Mouse (Mus musculus) adrenal gland, adult 8-10 months (tissue): Measurements from ENCODE around the gene Osgin1. TPM values are rescaled to one million over a fixed set of nuclear protein-coding genes. Genes with fewer than 3 reads are reported as not detected.

Experiments
- DNase-seq: peaks from one replicate; pipeline ENCODE4 v3.0.0; 2022
- total RNA-seq, 4 experiments: library from RNA; stranded (reverse); gene quantifications; 2 replicates each; pipeline ENCODE4 v1.2.4; 2022

The Osgin1 gene
- total RNA-seq, 4 experiments from 2014 or later: 77.7 to 149 (median 123) TPM

- no peak for DNase-seq
Measured at GRCm38 (mm10) chr8:119424199-119424733, 9.7 kb upstream of the Osgin1 start.

GRCm38 (mm10) chr8:119424740-119425139 is 9.2 kb upstream of the Osgin1 start:
- DNase-seq: no peak

DNA sequence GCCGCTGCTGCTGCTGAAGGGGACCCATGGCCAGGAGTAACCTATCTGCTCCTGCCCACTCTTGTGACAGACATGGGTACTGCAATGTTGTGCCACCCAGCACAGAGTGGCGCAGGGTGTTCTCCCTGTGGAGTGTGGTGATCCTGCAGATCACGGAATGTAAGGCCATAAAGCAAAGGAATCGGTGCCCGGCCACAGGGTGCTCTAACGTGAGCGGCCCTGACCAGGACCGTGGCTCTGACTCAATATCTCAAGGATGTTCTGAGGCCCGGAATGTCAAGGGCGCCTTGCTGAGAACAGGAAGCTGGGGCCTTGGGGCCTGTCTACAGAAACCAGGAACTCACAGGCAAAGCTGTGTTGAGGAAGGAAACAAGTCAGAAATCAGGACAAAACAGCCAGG is 8.4 kb upstream of the Osgin1 start:
- peak; percentile 94 for DNase-seq

DNA sequence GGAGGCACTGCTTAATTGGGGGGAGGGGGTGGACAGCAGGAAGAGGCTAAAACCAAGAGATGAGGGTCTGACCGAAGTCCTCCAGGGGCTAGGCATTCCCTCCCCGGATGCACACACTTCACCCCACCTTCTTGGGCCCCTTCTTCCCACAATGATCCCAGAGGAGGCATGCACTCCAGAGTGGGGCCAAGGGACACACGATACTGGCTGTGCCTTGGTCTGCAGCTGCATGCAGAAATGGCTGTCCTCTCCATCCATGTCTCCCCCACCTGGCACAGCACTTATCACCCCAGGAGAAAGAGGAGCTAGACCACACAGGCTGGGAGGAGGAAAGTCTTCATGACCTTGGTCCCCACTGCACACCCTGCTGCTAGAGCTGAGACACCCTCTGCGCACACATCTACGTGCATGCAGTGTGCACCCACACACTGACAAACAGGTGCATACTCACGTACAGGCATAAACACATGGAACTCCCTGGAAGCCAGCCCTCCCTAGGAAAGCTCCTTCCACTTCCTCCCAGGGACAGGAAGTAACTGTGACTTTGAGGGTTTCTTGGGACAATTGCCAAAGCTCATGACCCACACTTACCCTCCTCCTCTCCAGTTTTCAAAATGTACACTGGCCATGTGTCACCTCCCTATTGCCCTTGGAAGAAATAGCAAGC is 7.7 kb upstream of the Osgin1 start:
- DNase-seq: no peak

DNA sequence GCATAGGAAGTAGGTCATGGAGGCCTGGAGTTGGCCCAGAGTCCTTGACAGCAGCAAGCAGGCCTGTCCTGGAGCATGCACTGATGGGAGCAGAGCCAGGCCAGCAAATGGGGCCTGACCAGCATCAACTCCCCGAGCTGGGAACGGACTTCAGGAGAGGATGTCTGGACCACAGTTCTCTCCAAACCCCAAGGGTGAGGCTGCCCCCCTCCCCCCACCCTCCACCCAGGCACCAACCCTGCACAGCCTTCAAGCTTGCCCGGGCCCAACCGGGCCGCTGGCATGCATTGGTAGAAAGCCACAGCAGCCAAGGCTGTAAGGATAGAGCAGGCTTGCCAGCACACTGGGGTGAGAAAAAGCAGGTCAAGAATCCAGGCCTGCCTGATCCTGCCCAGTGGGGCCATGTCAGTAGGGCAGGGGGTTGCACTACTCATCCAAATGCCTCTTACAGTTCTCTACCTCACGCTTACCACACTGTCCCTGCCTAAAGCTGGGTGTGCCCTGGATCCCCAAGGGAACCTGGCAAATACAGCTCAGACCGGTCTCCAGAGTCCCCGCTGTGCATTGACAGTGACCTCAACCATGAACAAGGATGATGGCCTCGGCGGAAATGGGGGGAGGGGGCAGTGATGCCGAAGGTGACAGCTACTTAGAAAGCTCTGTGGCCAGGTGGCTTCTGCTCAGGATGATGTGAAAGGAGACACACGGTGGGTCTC is 6.1 kb upstream of the Osgin1 start:
- DNase-seq: no peak

GRCm38 (mm10) chr8:119428350-119428740 is 5.6 kb upstream of the Osgin1 start:
- no peak for DNase-seq

DNA sequence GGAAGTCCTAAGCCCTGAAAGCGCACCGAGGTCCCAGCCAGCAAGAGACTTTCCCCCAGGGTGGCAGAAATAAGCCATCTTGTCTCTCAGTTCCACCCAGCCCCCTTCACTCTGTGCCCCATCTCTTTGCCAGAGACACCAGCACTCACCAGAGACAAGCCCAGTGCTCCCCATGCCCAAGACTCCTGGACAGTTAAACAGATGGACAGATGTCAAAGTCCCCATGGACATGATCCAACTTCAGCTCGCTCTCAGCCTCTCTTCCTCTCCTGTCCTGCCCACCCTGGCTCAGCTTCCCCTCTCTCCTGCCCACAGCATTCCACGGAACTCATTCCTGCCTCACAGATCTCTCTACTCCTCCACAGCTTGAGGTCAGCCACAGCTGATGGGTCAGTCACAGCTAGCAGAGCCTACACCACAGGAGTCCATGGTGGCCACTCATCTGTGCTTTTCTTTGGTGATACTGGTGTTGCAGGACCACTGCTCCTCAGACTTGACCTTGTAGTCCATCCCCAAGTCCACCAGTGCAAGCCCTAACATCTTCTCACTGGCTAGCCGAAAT is 5.1 kb upstream of the Osgin1 start:
- DNase-seq: no peak

GRCm38 (mm10) chr8:119429552-119429951 is 4.4 kb upstream of the Osgin1 start:
- DNase-seq: no peak

DNA sequence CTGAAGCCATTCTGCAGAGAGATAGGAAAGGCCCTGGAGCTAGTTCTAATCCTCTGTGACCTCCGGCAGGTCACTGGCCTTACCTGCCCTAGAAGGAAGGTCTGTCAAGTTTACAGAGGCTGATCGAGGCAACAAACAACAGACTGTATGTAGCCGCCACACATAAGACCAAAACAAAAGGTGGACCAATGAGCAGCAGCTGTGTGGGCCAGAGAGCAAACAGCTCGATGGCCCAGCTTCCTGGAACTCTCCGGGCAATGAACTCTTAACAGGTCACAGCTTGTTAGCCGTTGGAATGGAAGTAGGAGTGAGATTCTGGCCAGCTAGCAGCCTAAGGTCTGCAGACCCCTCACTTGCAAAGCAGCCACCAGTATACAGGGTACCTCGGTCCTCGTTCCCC is 3.7 kb upstream of the Osgin1 start:
- no peak for DNase-seq

DNA sequence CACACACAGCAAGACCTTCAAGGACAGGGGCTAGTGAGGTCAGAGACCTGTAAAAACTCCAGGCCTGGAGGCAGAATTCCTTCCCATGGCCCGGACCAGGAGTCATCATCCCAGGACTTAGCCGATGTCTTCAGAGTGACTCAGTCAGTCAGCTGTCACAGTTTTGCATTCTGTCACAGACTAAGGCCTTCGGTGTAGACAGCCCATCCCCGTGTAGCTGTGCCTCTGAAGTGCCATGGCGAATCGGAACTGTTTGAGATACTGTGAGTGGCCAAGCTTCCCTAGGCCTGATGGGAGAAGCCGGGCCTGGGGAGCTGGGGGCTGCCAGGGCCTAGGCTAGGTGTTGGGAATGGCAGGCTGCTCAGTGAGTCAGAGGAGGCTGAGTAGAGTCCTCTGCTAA is 3.2 kb upstream of the Osgin1 start:
- DNase-seq: no peak

GRCm38 (mm10) chr8:119432372-119432771 is 1.6 kb upstream of the Osgin1 start:
- no peak for DNase-seq

GRCm38 (mm10) chr8:119434569-119434968 is 645 bp downstream of the Osgin1 start:
- no peak for DNase-seq

DNA sequence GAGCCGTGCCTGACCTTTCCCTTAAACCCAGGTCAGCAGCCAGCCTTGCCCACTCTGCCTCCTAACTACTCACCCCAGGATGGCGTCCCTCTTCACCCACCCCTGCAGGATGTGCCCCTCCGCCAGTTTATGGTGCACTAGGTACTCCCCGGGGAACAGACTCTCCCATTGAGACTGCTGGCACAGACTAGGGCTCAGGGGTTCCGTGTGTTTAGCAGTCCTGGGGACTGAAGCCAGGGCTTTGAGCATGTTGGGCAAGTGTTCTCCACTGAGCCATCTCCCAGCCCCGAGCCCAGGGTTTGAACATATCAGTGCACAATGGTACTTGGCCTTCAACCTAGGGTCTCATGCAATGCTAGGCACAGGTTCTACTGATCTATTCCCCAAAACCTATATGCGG is 1.6 kb downstream of the Osgin1 start:
- no peak for DNase-seq

DNA sequence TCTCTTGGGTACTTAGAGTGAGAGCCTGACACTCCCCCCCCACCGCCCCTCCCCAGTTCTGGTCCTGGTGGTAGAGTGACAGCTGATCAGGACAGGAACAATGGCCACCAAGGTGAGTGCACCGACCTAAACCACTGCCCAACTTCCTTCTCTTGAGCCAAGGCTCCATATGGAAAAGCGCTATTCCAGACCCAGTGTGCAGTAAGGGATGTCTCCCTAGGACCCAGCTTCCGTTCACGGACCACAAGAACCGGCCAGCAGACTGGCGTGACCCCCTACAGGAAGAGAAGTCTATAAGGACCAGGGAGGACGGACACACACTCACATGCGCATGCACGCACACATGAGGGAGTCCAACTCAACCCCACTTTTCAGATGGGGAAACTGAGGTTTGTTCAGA is 2.4 kb downstream of the Osgin1 start:
- no peak for DNase-seq

GRCm38 (mm10) chr8:119436933-119437332 is 3.0 kb downstream of the Osgin1 start:
- peak; percentile 94 for DNase-seq

GRCm38 (mm10) chr8:119437506-119437905 is 3.6 kb downstream of the Osgin1 start:
- DNase-seq: no peak

DNA sequence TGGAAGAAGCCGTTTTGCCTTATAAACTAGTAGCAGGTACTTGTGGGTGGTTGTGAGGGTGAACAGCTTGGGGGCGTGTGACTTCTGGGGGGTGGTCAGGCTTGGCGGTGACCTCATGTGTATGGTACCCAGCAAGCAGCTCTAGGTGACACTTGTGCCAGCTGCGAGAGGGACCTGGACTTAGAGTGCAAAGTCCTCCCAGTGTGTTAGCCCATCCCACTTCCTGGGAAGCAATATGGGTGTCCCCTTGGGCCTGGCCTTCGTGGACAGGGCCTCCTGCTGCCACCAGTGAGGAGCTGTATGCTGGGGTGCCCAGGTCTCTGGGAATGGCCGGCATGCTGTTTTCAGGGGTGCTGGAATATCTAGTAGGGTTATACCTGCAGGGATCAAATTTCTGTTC is 5.0 kb downstream of the Osgin1 start:
- no peak for DNase-seq

DNA sequence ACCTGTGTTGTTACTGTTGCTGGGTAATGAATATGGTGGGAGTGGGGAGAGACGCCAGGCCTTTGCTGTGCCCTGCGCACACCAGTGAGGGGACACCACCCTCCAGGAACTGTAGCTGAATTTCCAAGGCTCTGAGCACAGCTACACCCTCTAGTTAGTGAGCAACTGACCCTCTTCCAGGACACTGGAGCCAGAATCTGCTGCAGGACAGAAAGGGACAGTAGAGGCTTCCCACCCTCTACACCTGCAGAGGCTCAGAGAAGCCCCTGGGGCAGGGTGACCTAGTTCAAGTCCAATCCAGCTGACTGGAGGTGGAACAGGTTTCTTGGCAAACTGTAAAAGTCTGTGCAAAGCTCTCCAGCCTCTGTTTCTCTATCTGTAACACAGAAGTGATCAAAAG is 5.5 kb downstream of the Osgin1 start:
- DNase-seq: no peak

- no peak for DNase-seq
Measured at GRCm38 (mm10) chr8:119439893-119440249, 5.9 kb downstream of the Osgin1 start.

- peak; percentile 86 for DNase-seq
Measured at GRCm38 (mm10) chr8:119440250-119440951, 6.5 kb downstream of the Osgin1 start.

DNA sequence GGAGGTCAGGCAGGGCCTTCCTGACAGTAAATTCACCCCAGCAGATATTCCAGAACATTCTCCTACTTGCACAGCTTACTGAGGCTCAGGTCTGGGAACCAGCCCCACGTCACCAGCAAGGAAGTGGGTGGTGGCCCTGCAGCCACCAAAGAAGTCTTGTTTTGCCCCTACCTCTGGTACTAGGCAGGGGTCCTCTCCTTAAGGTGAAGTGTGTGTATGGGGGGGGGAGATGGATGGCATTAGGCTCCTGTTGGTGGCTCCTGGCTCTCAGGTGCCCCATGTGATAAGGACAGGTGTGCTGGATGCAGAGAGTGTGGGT is 7.0 kb downstream of the Osgin1 start:
- no peak for DNase-seq

DNA sequence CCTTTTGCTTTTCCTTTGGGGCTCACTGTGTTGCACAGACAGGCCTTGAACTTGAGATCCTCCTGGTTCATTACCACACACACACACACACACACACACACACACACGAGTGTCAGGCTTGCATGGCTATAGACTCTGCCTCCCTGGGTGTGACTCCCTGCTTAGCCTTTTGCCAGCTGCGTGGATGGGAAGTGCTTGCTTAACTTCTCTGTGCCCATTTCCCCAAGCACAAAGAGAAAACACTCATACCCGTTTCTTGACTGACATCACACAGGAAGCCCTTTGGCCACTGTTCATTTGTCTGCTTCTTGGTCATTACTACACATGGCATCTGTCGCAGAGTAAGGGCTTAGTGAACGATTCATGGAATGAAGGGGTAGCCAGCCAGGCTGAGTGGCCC is 8.1 kb downstream of the Osgin1 start:
- no peak for DNase-seq

DNA sequence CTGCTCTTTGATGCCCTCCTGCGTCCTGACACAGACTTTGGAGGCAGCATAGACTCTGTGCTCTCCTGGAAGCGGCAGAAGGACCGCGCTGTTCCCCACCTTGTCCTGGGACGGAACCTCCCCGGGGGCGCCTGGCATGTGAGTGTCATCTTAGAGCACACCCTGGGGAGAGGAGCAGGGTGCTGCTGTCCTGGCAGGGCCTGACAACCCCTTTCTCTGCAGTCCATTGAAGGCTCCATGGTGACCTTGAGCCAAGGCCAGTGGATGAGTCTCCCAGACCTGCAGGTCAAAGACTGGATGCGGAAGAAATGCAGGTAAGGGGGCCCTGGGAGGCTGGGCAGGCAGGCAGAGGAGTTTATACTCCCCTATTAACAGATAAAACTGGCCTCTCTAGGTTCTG is 9.0 kb downstream of the Osgin1 start:
- no peak for DNase-seq
